Mouse (Mus musculus): ENCODE measurements around the gene Arv1. TPM values are rescaled to one million over a fixed set of nuclear protein-coding genes. Genes with fewer than 3 reads are reported as not detected.

Gene Arv1
- total RNA-seq (2014; fragmentation: Nextera tagmentation) (12.4 and 26.0 TPM in 2 replicates), total RNA-seq (2017) (4.2 and 5.0 TPM in 2 replicates), polyA plus RNA-seq (2012) (22.0 and 22.9 TPM in 2 replicates)

GRCm38 (mm10) chr8:124721862-124722515, at the start of gene Arv1, which contains the start of gene Ttc13:
Gene Arv1 (plus strand): TSS chr8:124722139.
Gene Ttc13 (minus strand): TSS chr8:124721983.
- peak; percentile 98 for DNase-seq (ENCODE audit: low spot score)
- peaks cover 29% of the 10 kb centered on the region for H3K4me1 ChIP-seq (ENCODE audit: insufficient read depth, low read depth, low read length)
- H3K36me3 ChIP-seq (replicated peaks): peaks cover 48% of the 10 kb centered on the region
- no peak for TF ChIP-seq GATA2 (IDR thresholded peaks at IDR 0.05; ENCODE audit: borderline replicate concordance, low read depth, low read length)
- no peak for TF ChIP-seq POLR2AphosphoS5 (IDR thresholded peaks at IDR 0.05; ENCODE audit: insufficient replicate concordance, low read depth, low read length)
- TF ChIP-seq CTCF (IDR thresholded peaks at IDR 0.05; ENCODE audit: low read depth, low read length): no peak
- no peak for TF ChIP-seq GATA1 (IDR thresholded peaks at IDR 0.05; ENCODE audit: borderline replicate concordance, low read length)
- TF ChIP-seq TAL1 (conservative IDR thresholded peaks at IDR 0.05; ENCODE audit: low read depth, low read length): no peak
- no peaks in the 10 kb centered on the region for H3K9me3 ChIP-seq (replicated peaks)
- peak within 1 kb of the TSS; percentile 97 for H3K4me3 ChIP-seq (ENCODE audit: low read depth, low read length)
- no peaks in the 10 kb centered on the region for H3K27me3 ChIP-seq (ENCODE audit: insufficient read depth, low read length)
- peak; percentile 98 for ATAC-seq (ENCODE audit: extremely low read depth, insufficient number of reproducible peaks, low FRiP score, poor library complexity, severe bottlenecking)

GRCm38 (mm10) chr8:124672345-124672744, 49.6 kb upstream of the Arv1 start:
- DNase-seq (ENCODE audit: low spot score) (no peak), ATAC-seq (ENCODE audit: extremely low read depth, insufficient number of reproducible peaks, low FRiP score, poor library complexity, severe bottlenecking) (no peak)
- TF ChIP-seq TAL1 (conservative IDR thresholded peaks at IDR 0.05; ENCODE audit: low read depth, low read length) (no peak), GATA2 (IDR thresholded peaks at IDR 0.05; ENCODE audit: borderline replicate concordance, low read depth, low read length) (no peak), POLR2AphosphoS5 (IDR thresholded peaks at IDR 0.05; ENCODE audit: insufficient replicate concordance, low read depth, low read length) (no peak), GATA1 (IDR thresholded peaks at IDR 0.05; ENCODE audit: borderline replicate concordance, low read length) (no peak), CTCF (IDR thresholded peaks at IDR 0.05; ENCODE audit: low read depth, low read length) (no peak)
- H3K9me3 ChIP-seq (replicated peaks): no peaks in the 10 kb centered on the region
- H3K27me3 ChIP-seq (ENCODE audit: insufficient read depth, low read length): peaks cover 3% of the 10 kb centered on the region; the same call in 1 of the 2 replicates
- H3K4me1 ChIP-seq (ENCODE audit: insufficient read depth, low read depth, low read length): no peaks in the 10 kb centered on the region
- H3K36me3 ChIP-seq (replicated peaks): peaks cover 69% of the 10 kb centered on the region
- H3K4me3 ChIP-seq (ENCODE audit: low read depth, low read length): no peak overlapping the region

GRCm38 (mm10) chr8:124676661-124677060, 45.3 kb upstream of the Arv1 start:
- Histone ChIP-seq H3K4me3 (ENCODE audit: low read depth, low read length) (no peak overlapping the region), H3K4me1 (ENCODE audit: insufficient read depth, low read depth, low read length) (no peaks in the 10 kb centered on the region), H3K9me3 (replicated peaks) (no peaks in the 10 kb centered on the region), H3K36me3 (replicated peaks) (peaks cover 94% of the 10 kb centered on the region), H3K27me3 (ENCODE audit: insufficient read depth, low read length) (no peaks in the 10 kb centered on the region)
- ATAC-seq (ENCODE audit: extremely low read depth, insufficient number of reproducible peaks, low FRiP score, poor library complexity, severe bottlenecking) (no peak), DNase-seq (ENCODE audit: low spot score) (no peak)
- TF ChIP-seq TAL1 (conservative IDR thresholded peaks at IDR 0.05; ENCODE audit: low read depth, low read length): no peak
- no peak for TF ChIP-seq GATA2 (IDR thresholded peaks at IDR 0.05; ENCODE audit: borderline replicate concordance, low read depth, low read length)
- TF ChIP-seq POLR2AphosphoS5 (IDR thresholded peaks at IDR 0.05; ENCODE audit: insufficient replicate concordance, low read depth, low read length): no peak
- TF ChIP-seq CTCF (IDR thresholded peaks at IDR 0.05; ENCODE audit: low read depth, low read length): no peak
- TF ChIP-seq GATA1 (IDR thresholded peaks at IDR 0.05; ENCODE audit: borderline replicate concordance, low read length): no peak

DNA sequence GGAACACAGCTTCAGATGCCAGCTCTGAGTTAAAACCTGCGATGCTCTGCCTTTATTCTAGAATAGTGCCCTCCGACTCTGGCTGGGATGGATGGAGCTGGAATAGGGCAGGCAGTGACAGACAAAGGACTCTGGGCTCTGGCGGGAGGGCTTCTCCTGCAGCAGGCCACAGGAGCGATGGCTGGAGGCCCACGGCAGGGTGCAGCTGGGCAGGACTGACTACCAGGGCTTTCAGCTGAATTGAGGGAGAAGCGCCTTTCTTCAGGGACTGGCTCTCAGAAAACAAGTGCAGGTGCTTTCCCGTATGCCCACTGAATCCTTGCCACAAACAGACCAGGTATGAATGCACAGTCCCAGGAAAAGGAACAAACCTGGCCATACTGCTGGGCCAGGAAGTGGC, 44.9 kb upstream of the Arv1 start:
- Histone ChIP-seq H3K4me3 (ENCODE audit: low read depth, low read length) (no peak overlapping the region), H3K9me3 (replicated peaks) (no peaks in the 10 kb centered on the region), H3K4me1 (ENCODE audit: insufficient read depth, low read depth, low read length) (no peaks in the 10 kb centered on the region), H3K36me3 (replicated peaks) (peaks cover 96% of the 10 kb centered on the region), H3K27me3 (ENCODE audit: insufficient read depth, low read length) (no peaks in the 10 kb centered on the region)
- TF ChIP-seq CTCF (IDR thresholded peaks at IDR 0.05; ENCODE audit: low read depth, low read length) (no peak), GATA1 (IDR thresholded peaks at IDR 0.05; ENCODE audit: borderline replicate concordance, low read length) (no peak), TAL1 (conservative IDR thresholded peaks at IDR 0.05; ENCODE audit: low read depth, low read length) (no peak), POLR2AphosphoS5 (IDR thresholded peaks at IDR 0.05; ENCODE audit: insufficient replicate concordance, low read depth, low read length) (no peak), GATA2 (IDR thresholded peaks at IDR 0.05; ENCODE audit: borderline replicate concordance, low read depth, low read length) (no peak)
- DNase-seq (ENCODE audit: low spot score) (no peak), ATAC-seq (ENCODE audit: extremely low read depth, insufficient number of reproducible peaks, low FRiP score, poor library complexity, severe bottlenecking) (no peak)

DNA sequence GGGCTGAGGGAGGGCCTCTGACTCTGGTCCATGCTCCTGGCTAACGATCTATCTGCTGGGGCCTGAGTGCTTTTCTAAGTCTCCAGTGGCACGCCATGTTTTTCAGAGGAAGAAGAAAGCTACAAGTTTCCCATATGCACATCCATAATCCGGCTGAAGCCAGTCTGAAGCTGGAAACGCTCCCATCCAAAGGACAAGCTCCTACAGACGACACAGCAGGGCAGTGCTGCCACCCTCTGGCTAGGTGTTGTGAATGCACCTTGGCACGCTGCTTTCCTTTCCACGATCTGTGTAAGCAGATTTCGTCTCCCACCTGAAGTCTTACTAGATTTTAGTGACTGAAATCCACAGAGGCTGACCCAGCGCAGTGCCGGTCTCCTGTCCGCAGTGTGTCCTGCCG, 44.5 kb upstream of the Arv1 start:
- DNase-seq (ENCODE audit: low spot score) (peak; percentile 56), ATAC-seq (ENCODE audit: extremely low read depth, insufficient number of reproducible peaks, low FRiP score, poor library complexity, severe bottlenecking) (no peak; the same call in 1 of the 2 replicates)
- Histone ChIP-seq H3K27me3 (ENCODE audit: insufficient read depth, low read length) (no peaks in the 10 kb centered on the region), H3K4me1 (ENCODE audit: insufficient read depth, low read depth, low read length) (no peaks in the 10 kb centered on the region), H3K36me3 (replicated peaks) (peaks cover 96% of the 10 kb centered on the region), H3K4me3 (ENCODE audit: low read depth, low read length) (no peak overlapping the region), H3K9me3 (replicated peaks) (no peaks in the 10 kb centered on the region)
- TF ChIP-seq CTCF (IDR thresholded peaks at IDR 0.05; ENCODE audit: low read depth, low read length) (peak; percentile 50; the same call in 1 of the 2 replicates), GATA1 (IDR thresholded peaks at IDR 0.05; ENCODE audit: borderline replicate concordance, low read length) (no peak), POLR2AphosphoS5 (IDR thresholded peaks at IDR 0.05; ENCODE audit: insufficient replicate concordance, low read depth, low read length) (no peak), TAL1 (conservative IDR thresholded peaks at IDR 0.05; ENCODE audit: low read depth, low read length) (no peak)

DNA sequence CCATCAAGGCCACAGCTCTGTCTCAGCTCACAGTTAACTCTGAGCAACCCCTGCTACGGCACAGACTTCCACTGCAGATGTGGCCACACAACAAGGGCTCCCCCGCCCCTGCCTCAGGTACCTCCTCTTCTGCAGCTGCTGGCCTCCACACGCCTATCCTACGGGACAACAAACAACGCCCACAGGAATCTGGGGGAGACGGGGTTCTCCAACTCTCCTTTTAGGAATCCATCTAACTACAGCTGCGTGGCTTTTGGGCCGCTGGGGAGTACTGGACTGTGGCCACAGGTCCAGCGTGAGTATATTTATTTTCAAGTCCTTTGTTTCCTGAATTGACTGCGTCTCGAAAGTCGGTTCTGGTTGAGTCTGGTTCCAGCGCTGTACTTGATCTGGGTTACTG, 43.7 kb upstream of the Arv1 start:
- no peak for ATAC-seq (ENCODE audit: extremely low read depth, insufficient number of reproducible peaks, low FRiP score, poor library complexity, severe bottlenecking)
- no peak for TF ChIP-seq GATA1 (IDR thresholded peaks at IDR 0.05; ENCODE audit: borderline replicate concordance, low read length)
- no peak overlapping the region for H3K4me3 ChIP-seq (ENCODE audit: low read depth, low read length)
- no peak for DNase-seq (ENCODE audit: low spot score)
- H3K4me1 ChIP-seq (ENCODE audit: insufficient read depth, low read depth, low read length): no peaks in the 10 kb centered on the region
- H3K36me3 ChIP-seq (replicated peaks): peaks cover 94% of the 10 kb centered on the region
- H3K9me3 ChIP-seq (replicated peaks): no peaks in the 10 kb centered on the region
- no peaks in the 10 kb centered on the region for H3K27me3 ChIP-seq (ENCODE audit: insufficient read depth, low read length)
